Mouse (Mus musculus) ovary, adult 18-20 months (tissue): Measurements from ENCODE around the gene Chac2.
"Not testable (repeated sequence)": the region's sequence is repeated elsewhere in the genome, so short reads cannot be mapped to it uniquely, and the experiment has no call there.

Experiments used
- DNase-seq: peaks from one replicate; pipeline ENCODE4 v3.0.0; 2022; ENCODE audit warnings: low spot score, mixed read lengths

Gene Chac2

GRCm38 (mm10) chr11:30985877-30986624, at the start of gene Chac2:
Chac2 (minus strand) TSS chr11:30986350.
- DNase-seq = peak; percentile 86

- DNase-seq = no peak
These were observed 48.8 kb upstream of the Chac2 start for GRCm38 (mm10) chr11:31034958-31035357.

- not testable (repeated sequence) for DNase-seq
These were observed 31.3 kb upstream of the Chac2 start for GRCm38 (mm10) chr11:31017466-31017865.

- DNase-seq = not testable (repeated sequence)
These were observed 23.5 kb upstream of the Chac2 start for GRCm38 (mm10) chr11:31009668-31010067.

GRCm38 (mm10) chr11:31001169-31001908, 15.2 kb upstream of the Chac2 start:
- no peak for DNase-seq

- DNase-seq = no peak
These were observed 13.9 kb upstream of the Chac2 start for GRCm38 (mm10) chr11:31000028-31000427.

- no peak for DNase-seq
These were observed 12.6 kb upstream of the Chac2 start for GRCm38 (mm10) chr11:30998704-30999103.

- DNase-seq = no peak
These were observed 12.0 kb upstream of the Chac2 start for GRCm38 (mm10) chr11:30998199-30998598.

GRCm38 (mm10) chr11:30996670-30997069, 10.5 kb upstream of the Chac2 start:
- no peak for DNase-seq

- DNase-seq = no peak
These were observed 471 bp upstream of the Chac2 start for GRCm38 (mm10) chr11:30986625-30987017.

GRCm38 (mm10) chr11:30985237-30985636, 913 bp downstream of the Chac2 start:
- DNase-seq = no peak

GRCm38 (mm10) chr11:30954279-30954725, 31.8 kb downstream of the Chac2 start, which contains the start of gene Erlec1:
Erlec1 (minus strand) TSS chr11:30954335.
- DNase-seq = peak; percentile 80

GRCm38 (mm10) chr11:30953469-30954154, 32.5 kb downstream of the Chac2 start:
- peak; percentile 5 for DNase-seq

GRCm38 (mm10) chr11:30952829-30953228, 33.3 kb downstream of the Chac2 start:
- DNase-seq = no peak

GRCm38 (mm10) chr11:30943522-30943921, 42.6 kb downstream of the Chac2 start:
- no peak for DNase-seq

GRCm38 (mm10) chr11:30928498-30928897, 57.7 kb downstream of the Chac2 start:
- DNase-seq = no peak

GRCm38 (mm10) chr11:30928079-30928478, 58.1 kb downstream of the Chac2 start:
- DNase-seq = no peak
